Mouse (Mus musculus): Measurements from ENCODE around the gene Ubxn2a.
A peak's percentile ranks its signal among the peaks of the same experiment; 100 is the strongest.
"Not testable (repeated sequence)": the region's sequence is repeated elsewhere in the genome, so short reads cannot be mapped to it uniquely, and the experiment has no call there.

Ubxn2a gene

DNA sequence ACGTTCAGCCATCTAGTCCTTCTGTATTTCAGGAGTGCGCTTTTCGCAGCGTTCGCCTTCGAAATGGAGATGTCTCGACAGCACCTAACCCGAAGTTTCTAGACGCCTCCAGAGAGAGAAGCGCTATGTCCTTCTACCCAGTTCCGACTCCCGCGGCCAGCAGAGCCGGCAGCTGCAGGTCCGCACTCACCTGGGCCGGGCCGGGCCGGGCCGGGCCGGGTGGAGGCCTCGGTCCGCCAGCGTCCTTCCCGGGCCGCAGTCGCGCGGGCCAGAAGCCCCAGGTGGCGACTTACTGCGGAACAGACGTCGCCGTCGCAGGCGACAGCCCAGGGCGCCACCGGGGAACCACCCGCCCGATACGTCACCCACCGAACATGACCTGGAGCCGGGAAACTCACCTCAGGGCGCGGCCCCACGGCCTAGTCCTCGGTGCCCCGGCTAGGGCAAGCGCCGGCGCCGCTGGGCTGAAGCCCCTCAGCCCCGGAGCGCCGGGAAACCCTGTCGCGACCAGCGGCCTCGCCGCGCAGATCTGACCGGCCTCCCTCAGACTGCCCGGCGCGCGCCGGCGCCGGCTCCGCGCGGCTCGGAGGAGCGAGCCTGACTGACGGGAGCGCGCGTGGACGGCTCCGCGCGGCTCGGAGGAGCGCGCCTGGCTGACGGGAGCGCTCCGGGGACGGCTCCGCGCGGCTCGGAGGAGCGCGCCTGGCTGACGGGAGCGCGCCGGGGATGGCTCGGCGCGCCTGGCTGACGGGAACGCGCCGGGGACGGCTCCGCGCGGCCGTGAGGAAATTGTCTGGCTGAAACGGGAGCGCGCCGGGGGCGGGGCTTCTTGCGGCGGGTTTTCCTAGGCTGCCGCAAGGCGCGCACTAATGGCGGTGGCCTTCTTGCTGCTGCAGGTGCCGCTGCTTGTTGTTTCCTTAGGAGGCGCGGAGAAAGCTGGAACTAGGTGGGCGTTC, at the start of gene Ubxn2a:
Ubxn2a (minus strand) TSS at position 755 of the 956 bp plus-strand sequence.
- peak; percentile 89 to 90 for DNase-seq (ENCODE audit: low spot score in 2 of 2)

DNA sequence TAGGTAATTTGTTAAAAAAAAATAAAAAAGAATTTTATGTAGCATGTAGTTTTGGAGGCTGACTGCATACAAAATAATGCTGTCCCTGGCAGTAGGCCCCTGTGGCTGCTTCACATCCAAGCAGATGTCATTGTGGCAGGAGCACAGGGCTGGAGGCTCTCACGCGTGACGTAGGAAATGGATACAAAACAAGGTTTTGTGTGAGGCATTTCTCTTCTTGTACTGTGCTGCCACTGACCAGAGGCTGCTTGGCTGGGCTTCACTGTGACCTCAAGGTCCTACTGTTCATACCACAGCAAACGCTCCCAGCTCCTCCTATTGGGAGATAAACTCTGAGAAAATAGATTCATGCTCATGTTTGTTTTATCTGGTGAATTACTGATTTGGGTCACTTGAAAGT, 45.7 kb upstream of the Ubxn2a start:
- DNase-seq (ENCODE audit: low spot score in 2 of 2) = no peak

DNA sequence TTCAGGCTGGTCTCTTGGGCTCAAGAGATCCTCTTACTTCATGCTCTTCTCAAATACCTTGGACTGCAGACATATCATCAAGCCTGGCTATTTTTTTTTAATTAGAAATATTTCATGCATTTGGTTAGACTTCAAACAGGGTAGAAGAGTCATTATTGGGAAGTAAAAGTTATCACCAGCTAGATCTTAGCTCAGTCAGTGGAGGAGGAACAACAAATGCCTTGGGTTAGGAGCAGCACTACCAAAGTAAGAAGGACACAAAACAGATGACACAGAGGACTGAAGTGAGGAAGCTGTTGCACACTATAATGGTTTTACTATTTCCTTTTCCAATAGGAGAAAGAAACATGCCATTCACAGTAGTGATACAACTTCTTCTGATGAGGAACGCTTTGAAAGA, 44.8 kb upstream of the Ubxn2a start:
- DNase-seq (ENCODE audit: low spot score in 2 of 2) = no peak

DNA sequence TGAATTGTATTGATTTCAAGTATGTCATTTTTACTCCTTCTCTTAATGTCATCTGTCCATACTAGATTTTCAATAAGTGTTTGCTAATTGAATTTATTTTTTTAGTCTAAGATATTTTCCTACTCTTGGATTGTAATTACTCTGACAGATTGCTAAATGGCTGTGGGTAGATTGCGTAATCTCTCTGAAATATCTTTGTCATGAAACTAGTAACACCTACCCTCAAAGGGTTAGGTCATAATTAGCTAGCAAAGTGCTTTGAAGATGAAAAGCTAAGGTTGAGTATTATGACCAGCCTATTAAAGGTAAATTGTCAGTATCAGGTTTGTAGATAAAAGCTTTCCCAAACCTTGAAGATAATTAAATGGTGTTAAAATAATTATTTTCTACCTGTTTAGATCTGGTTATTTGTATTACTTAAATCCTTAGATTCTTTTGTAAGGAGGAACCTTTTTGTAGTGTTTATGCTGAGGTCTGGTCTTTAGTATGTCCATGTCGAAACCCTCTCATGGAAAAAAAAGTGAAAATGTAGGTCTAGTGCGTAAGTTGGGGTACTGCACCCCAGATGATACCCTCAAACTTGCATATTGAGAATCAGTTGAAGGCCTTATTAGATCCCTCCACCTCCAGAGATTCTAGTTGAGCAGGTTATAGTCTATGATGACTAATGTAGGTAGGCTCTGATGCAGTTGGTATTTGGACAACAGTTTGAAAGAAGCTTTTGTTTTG, 23.5 kb upstream of the Ubxn2a start:
- DNase-seq (ENCODE audit: low spot score in 2 of 2) = no peak

GRCm38 (mm10) chr12:4928197-4928596, 20.7 kb upstream of the Ubxn2a start:
- DNase-seq (ENCODE audit: low spot score in 2 of 2) = no peak

- peak; percentile 29 to 50 for DNase-seq (ENCODE audit: low spot score in 2 of 2)
Measured at GRCm38 (mm10) chr12:4917805-4918591, 10.5 kb upstream of the Ubxn2a start.

DNA sequence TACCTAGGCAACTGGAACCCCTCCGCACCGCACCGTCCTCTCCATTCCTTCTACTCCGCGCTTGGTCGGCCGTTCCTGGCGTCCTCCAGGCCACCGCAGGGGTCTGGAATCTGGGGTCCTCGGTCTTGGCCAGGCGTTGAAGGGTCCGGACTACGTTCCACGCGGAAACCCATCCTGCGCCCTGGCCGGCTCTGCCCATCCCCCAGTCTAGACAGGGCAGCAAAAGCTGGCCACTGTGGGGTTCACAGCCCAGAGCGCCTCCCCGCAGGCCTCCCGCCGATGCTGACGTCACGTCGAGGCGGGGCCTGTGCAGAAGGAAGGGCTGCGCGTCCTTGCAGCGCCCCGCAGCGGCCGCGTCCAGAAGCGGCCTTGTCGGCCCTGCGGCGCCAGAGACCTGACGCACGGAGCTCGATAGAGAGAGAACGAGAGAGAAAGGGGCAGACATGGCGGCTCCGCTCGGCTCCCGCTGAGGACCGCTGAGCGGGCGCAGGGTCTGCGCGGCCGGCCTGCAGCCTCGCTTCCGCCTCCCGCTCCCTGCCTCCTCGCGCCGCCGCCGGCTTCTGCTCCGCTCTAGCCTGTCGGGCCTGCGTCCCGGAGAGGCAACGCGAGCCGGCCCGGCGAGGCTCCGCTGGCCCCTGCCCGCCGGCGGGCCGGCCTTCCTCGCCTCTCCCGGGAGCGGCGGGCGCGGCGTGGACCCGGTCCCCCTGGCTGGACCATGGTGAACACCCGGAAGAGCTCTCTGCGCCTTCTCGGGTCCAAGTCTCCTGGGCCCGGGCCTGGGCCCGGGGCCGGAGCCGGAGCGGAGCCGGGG, 9.7 kb upstream of the Ubxn2a start, which contains the start of gene Atad2b:
Atad2b (plus strand) TSS at position 360 of the 811 bp plus-strand sequence.
- DNase-seq (ENCODE audit: low spot score in 2 of 2) = peak; percentile 94 to 95

- no peak for DNase-seq (ENCODE audit: low spot score in 2 of 2)
Measured at GRCm38 (mm10) chr12:4914944-4915343, 7.4 kb upstream of the Ubxn2a start.

- no peak for DNase-seq (ENCODE audit: low spot score in 2 of 2)
Measured at GRCm38 (mm10) chr12:4914441-4914840, 6.9 kb upstream of the Ubxn2a start.

GRCm38 (mm10) chr12:4911716-4912115, 4.2 kb upstream of the Ubxn2a start:
- no peak for DNase-seq (ENCODE audit: low spot score in 2 of 2)

DNA sequence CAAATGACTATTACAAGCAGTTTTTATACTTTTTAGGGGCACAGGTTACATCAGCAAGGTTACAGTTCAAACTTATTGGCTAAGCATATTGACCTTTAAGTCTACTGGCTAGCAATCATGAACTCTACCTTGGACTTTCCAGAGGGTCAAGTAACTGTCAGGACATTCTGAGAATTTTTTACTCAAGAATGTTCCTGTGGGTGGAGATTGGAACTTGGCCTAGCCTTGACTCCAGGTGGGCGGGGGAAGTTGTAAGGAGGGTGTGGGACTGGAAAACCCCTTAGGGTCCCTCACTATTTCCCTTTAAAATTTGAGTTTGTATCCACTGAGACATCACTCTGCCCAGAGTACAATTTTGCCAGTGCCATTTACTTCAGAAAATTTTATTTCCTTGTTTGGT, 3.0 kb upstream of the Ubxn2a start:
- not testable (repeated sequence) for DNase-seq (ENCODE audit: low spot score in 2 of 2)

DNA sequence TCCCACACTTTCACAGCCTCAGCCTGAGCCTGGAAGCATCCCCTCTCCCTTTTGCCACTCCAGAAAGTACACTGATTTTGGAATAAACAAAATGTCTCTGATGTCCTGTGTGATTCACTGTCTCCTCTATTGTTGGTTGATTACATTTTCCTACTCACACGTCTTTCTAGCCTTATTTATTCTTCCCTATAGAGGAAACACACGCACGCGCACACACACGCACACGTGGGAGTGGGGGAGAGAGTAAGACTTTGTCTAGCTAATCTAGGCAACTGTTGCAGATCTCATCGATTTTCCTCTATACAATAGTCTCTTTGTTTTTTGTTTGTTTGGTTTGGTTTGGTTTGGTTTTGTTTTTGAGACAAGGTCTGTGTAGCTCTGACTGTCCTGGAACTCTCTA, 886 bp upstream of the Ubxn2a start:
- DNase-seq (ENCODE audit: low spot score in 2 of 2) = no peak

DNA sequence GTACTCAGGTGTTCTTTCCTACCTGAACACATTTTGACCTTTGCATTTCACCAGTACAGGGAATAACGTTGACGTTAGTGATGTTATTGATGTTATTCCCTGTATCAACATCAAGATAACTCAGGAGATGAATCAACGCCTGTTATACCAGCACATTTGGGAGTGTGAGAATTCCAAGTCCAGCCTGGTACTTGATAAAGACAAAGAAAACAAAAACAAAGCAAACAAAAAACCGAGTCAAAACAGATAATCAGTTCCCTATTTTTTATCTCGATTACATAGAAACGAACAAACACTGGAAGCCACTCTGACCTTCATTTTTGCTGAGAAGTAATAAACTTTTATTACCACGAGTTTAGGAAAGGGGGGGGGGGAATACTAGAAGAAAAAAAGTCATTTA, 1.0 kb downstream of the Ubxn2a start:
- DNase-seq (ENCODE audit: low spot score in 2 of 2) = no peak

DNA sequence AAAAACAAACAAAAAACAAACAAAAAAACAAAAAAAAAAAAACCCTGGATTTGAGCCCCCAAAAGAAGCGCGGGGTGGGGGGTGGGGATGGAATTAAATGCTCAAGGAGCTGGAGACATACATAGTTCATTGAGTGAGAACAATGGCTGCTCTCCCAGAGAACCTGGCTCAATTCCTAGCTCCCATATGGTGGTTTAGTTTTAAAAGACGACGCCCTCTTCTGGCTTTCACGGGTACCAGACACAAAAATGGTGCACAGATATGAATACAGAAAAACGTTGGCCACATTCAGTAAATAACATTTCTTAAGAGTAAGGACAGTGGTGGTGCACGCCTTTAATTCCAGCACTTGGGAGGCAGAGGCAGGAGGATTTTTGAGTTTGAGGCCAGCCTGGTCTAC, 1.6 kb downstream of the Ubxn2a start:
- no peak for DNase-seq (ENCODE audit: low spot score in 2 of 2)

GRCm38 (mm10) chr12:4898024-4898423, 9.5 kb downstream of the Ubxn2a start:
- no peak for DNase-seq (ENCODE audit: low spot score in 2 of 2)

GRCm38 (mm10) chr12:4889891-4890290, 17.6 kb downstream of the Ubxn2a start:
- no peak for DNase-seq (ENCODE audit: low spot score in 2 of 2)

DNA sequence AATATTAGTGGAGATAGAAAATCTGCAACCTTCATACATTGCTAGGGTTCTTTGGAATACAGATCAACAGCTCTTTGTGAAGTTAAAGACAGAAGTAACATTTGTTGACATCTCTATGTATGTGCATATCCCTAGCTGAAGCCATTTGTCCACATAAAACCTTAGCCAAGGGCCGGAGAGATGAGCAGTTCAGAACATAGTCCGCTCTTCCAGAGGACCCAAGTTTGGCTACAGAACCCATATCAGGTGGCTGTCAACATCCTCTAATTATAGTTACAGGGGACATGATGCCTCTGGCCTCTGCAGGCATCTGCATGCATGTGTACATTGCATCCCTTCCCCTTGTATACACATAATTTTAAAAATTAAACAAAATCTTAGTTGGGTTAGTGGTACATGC, 18.3 kb downstream of the Ubxn2a start:
- no peak for DNase-seq (ENCODE audit: low spot score in 2 of 2)

DNA sequence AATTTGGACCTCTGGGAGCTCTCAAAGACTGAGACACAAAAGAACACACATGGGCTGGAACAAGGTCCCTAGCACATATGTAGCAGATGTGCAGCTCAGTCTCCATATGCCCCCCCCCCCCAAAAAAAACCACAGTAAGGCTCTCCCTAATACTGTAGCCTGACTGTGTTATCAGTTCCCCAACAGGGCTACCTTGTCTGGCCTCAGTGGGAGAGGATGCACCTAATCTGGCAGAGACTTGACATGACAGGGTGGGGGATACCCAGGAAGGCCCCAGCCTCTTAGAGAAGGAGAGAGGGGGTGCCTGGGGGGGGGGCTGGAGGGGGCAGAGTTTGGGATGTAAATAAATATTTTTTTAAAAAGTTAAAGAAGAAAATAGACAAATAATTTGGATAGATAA, 18.8 kb downstream of the Ubxn2a start:
- DNase-seq (ENCODE audit: low spot score in 2 of 2) = no peak

- not testable (repeated sequence) for DNase-seq (ENCODE audit: low spot score in 2 of 2)
Measured at GRCm38 (mm10) chr12:4886581-4886980, 20.9 kb downstream of the Ubxn2a start.

- DNase-seq (ENCODE audit: low spot score in 2 of 2) = no peak
Measured at GRCm38 (mm10) chr12:4885062-4885461, 22.4 kb downstream of the Ubxn2a start.

- DNase-seq (ENCODE audit: low spot score in 2 of 2) = no peak
Measured at GRCm38 (mm10) chr12:4882086-4882485, 25.4 kb downstream of the Ubxn2a start.

Measured in right cerebral cortex, postnatal 36 days (tissue).